ENCODE assay signal across 9 mouse cellular contexts in genomic region chr13:105377038-105377437, GRCm38 (mm10).
DNase-seq lines count a peak whose midpoint lies in the region; ATAC-seq and TF ChIP-seq lines count a peak whose summit lies in the region.
"Had no signal": no experiment of that assay in that cellular context is flagged by ENCODE, and none has a peak within 500 bp of the region (broad histone marks: within the 10 kb centered on the region; RNA-seq: fewer than 3 reads in every experiment).

No protein-coding gene starts in this region.

- intact Hi-C loops in left cerebral cortex, postnatal 14 days (cut with DNase I) = loop anchor here (2.0 to 5.0 kb wide), 2 partner anchors 110 to 430 kb away; no protein-coding TSS in a partner anchor

- no peaks in the 10 kb centered on the region for H3K27me3 ChIP-seq in intestine, postnatal 0 days (replicated peaks; ENCODE audit: control insufficient read depth, insufficient read depth, low read length)

- H3K4me2 ChIP-seq in intestine, postnatal 0 days (replicated peaks; ENCODE audit: low read depth) = no peak overlapping the region

- peak; percentile 71 for ATAC-seq in intestine, postnatal 0 days
- no peak for ATAC-seq in erythroid progenitor cell, adult 5-6 weeks (replicated peaks; ENCODE audit: low FRiP score, poor library complexity, severe bottlenecking)

- H3K27ac ChIP-seq in intestine, postnatal 0 days (ENCODE audit: low read depth, low read length) = no peak overlapping the region

- H3K9ac ChIP-seq in intestine, postnatal 0 days (ENCODE audit: low read depth, low read length) = no peak overlapping the region

- 2% methylated on average over 2 of the region's 2 CpGs for WGBS in intestine, postnatal 0 days

- H3K36me3 ChIP-seq in intestine, postnatal 0 days (ENCODE audit: control insufficient read depth, insufficient read depth) = no peaks in the 10 kb centered on the region

- DNase-seq in WW6 (ENCODE audit: low read depth, low spot score) = peak; percentile 14
- peak; percentile 18 to 29 for DNase-seq in cerebellum, postnatal 36 days
- DNase-seq in gastrocnemius, postnatal 10 days = peak; percentile 40
- DNase-seq in left cerebral cortex, postnatal 14 days (ENCODE audit: low spot score in 2 of 2) = peak; percentile 78 to 80
- DNase-seq in mesoderm, embryonic 11.5 days (ENCODE audit: low read depth, low spot score) = peak; percentile 71
- peak; percentile 56 for DNase-seq in right cerebral cortex, postnatal 25 days

- no peak overlapping the region for H3K4me3 ChIP-seq in intestine, postnatal 0 days (ENCODE audit: low read depth, low read length)
- H3K4me3 ChIP-seq: myocyte had no signal

- no peaks in the 10 kb centered on the region for H3K4me1 ChIP-seq in intestine, postnatal 0 days (replicated peaks; ENCODE audit: control insufficient read depth, insufficient read depth, low read length)

- H3K9me3 ChIP-seq in intestine, postnatal 0 days (ENCODE audit: control insufficient read depth) = no peaks in the 10 kb centered on the region

- TF ChIP-seq CTCF in intestine, postnatal 0 days (IDR thresholded peaks at IDR 0.05; ENCODE audit: low read depth) = peak; percentile 83

Comparison
In these comparisons a context has a peak if more than half of its experiments do, and no peak if none do; other contexts are left out.
1. DNase-seq: peak in every context shown above with its lines; median percentile 79 in left cerebral cortex, postnatal 14 days; 71 in mesoderm, embryonic 11.5 days; 56 in right cerebral cortex, postnatal 25 days; 40 in gastrocnemius, postnatal 10 days; 24 in cerebellum, postnatal 36 days; 14 in WW6.